Mouse (Mus musculus): ENCODE measurements around the gene Kif2c.

- TF ChIP-seq CTCF (IDR thresholded peaks at IDR 0.05) (peak; percentile 31), POLR2A (IDR thresholded peaks at IDR 0.05; ENCODE audit: insufficient read depth, low read depth, low read length) (peak; percentile 68)
These were observed at the start of gene Kif2c for GRCm38 (mm10) chr4:117181863-117182758.
